Mouse (Mus musculus): Measurements from ENCODE around the gene Abi3bp. TPM values are rescaled to one million over a fixed set of nuclear protein-coding genes. Genes with fewer than 3 reads are reported as not detected.

Abi3bp gene
- polyA plus RNA-seq, 1 experiment from 2014 or later, result 18.6 TPM

DNA sequence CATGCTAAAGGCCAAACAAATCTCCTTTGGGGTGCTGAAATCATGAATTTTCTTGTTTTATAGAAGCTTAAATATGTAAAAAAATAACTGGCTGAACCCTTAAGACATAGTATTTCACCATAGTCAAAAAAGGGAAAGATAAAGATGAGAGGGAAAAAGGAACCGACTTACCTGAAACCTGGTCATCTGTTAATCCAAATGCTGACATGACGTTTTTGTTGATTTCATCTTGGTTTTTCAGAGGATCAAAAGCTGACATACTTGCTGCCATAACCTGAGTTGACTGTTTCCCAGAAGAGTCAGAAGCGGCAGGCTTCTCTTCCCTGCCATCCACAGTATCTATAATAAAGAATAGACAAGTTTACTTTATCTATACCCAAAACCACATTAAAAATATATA is 223.2 kb downstream of the Abi3bp start:
- Histone ChIP-seq H3K27me3 (no peaks in the 10 kb centered on the region), H3K27ac (no peak overlapping the region), H3K4me1 (no peaks in the 10 kb centered on the region), H3K4me2 (no peak overlapping the region), H3K4me3 (no peak overlapping the region), H3K9ac (no peak overlapping the region), H3K9me3 (no peaks in the 10 kb centered on the region), H3K36me3 (peaks cover 44% of the 10 kb centered on the region)
- 88% methylated on average over 3 of the region's 3 CpGs for WGBS
- ATAC-seq (ENCODE audit: borderline replicate concordance, extremely low read depth, low FRiP score, low TSS enrichment), result no peak

DNA sequence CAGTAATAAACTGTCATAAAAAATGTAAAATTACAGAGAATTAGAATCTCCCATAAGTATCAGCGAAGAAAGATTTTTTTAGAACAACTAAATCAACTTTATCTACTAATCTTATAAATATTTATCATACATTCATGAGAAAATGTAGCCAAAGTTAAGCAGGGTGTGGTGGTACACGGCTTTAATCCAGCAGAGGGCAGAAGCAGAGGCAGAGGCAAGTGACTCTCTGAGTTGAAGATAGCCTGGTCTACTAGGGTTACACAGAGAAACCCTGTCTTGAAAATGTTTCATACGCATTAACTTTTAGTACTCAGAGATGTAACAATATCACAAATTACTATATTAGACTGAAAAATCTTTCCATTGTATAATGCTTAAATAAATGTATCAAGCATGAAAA is 228.1 kb downstream of the Abi3bp start:
- Histone ChIP-seq H3K4me1 (no peaks in the 10 kb centered on the region), H3K4me2 (no peak overlapping the region), H3K9ac (no peak overlapping the region), H3K27ac (no peak overlapping the region), H3K4me3 (no peak overlapping the region), H3K27me3 (no peaks in the 10 kb centered on the region), H3K36me3 (peaks cover 52% of the 10 kb centered on the region), H3K9me3 (no peaks in the 10 kb centered on the region)
- WGBS, result 71% methylated on average over 3 of the region's 3 CpGs
- no peak for ATAC-seq (ENCODE audit: borderline replicate concordance, extremely low read depth, low FRiP score, low TSS enrichment)

DNA sequence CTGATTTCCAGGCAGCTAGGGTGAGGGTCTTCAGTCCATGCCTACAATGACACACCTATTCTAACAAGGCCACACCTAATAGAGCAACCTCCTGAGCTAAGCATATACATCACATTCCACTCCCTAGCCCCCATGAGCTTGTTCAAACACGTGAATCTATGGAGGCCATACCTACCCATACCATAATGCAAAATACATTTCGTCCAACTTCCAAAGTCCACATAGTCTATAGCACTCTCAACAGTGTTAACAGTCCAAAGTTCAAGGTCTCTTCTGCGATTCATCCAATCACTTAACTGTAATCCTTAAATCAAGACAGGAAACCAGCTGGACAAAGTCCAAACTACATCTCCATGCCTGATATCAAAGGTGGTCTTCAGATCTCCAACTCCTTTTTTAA is 232.4 kb downstream of the Abi3bp start:
- Histone ChIP-seq H3K9ac (no peak overlapping the region), H3K4me3 (no peak overlapping the region), H3K36me3 (peaks cover 48% of the 10 kb centered on the region), H3K4me1 (no peaks in the 10 kb centered on the region), H3K9me3 (no peaks in the 10 kb centered on the region), H3K27me3 (no peaks in the 10 kb centered on the region), H3K4me2 (no peak overlapping the region), H3K27ac (no peak overlapping the region)
- no peak for ATAC-seq (ENCODE audit: borderline replicate concordance, extremely low read depth, low FRiP score, low TSS enrichment)
- 84% methylated on average over 3 of the region's 3 CpGs for WGBS

DNA sequence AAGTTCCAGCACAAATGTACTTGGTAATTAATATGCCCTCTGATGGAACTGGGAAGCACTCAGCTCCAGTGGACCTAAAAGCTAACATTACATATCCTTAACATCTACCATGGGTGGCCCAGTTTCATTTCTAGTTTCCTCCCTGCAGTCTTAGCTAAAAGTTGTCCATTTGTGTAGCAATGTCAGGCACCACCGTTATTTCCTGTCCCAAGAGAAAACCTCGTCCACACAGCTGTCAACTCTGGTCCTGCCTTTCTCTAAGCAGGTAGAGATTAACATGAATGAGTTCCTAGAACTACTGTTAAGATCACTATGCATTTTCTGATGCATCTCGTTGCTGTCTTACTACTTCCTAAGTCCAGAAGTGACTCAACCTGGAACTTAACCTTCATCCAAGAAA is 237.9 kb downstream of the Abi3bp start:
- peak overlapping the region; percentile 72 for H3K4me3 ChIP-seq
- H3K27ac ChIP-seq, result no peak overlapping the region
- WGBS, result 62% methylated on average over 3 of the region's 3 CpGs
- H3K4me2 ChIP-seq, result peak overlapping the region; percentile 65
- H3K9ac ChIP-seq, result no peak overlapping the region; the same call in 1 of the 2 replicates
- peaks cover 16% of the 10 kb centered on the region for H3K36me3 ChIP-seq
- no peaks in the 10 kb centered on the region for H3K9me3 ChIP-seq
- ATAC-seq (ENCODE audit: borderline replicate concordance, extremely low read depth, low FRiP score, low TSS enrichment), result no peak
- no peaks in the 10 kb centered on the region for H3K27me3 ChIP-seq
- peaks cover 17% of the 10 kb centered on the region for H3K4me1 ChIP-seq

DNA sequence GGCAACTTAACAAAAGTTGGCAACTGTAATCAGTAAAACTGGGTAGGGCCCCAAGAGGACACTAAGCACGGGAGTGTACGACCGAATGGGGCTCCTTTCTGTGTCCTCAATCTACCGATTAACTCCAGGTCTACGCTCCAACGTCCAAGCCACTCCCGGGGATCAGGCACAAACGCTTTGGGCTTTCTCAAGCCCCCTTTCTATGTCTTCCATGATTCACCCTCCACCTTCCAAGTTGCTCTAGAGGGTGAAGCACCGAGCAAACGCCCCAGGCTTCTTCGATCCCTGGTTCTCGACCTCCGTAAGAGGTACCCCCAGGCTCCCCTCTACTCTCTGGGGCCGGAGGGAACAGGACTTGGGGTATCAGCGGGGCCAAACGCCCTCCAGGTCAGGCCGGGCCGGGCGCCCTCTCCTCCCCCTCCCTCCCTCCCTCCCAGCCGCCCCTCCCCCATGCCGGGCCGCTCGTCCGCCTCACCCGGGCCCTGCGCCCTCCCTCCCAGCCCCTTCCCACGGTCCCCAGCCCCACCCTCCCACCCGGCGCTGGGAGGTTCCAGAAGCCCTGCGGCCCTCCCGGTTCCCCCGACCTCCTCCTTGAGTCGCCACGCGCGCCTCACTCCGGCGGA is 239.0 kb downstream of the Abi3bp start:
- Histone ChIP-seq H3K4me1 (peaks cover 17% of the 10 kb centered on the region), H3K27me3 (no peaks in the 10 kb centered on the region), H3K27ac (peak overlapping the region; percentile 98), H3K4me2 (peak overlapping the region; percentile 65), H3K36me3 (peaks cover 5% of the 10 kb centered on the region), H3K9ac (peak overlapping the region; percentile 77), H3K9me3 (no peaks in the 10 kb centered on the region), H3K4me3 (peak overlapping the region; percentile 72)
- ATAC-seq (ENCODE audit: borderline replicate concordance, extremely low read depth, low FRiP score, low TSS enrichment), result peak; percentile 0
- WGBS, result under 1% methylated on average over 27 of the region's 38 CpGs

DNA sequence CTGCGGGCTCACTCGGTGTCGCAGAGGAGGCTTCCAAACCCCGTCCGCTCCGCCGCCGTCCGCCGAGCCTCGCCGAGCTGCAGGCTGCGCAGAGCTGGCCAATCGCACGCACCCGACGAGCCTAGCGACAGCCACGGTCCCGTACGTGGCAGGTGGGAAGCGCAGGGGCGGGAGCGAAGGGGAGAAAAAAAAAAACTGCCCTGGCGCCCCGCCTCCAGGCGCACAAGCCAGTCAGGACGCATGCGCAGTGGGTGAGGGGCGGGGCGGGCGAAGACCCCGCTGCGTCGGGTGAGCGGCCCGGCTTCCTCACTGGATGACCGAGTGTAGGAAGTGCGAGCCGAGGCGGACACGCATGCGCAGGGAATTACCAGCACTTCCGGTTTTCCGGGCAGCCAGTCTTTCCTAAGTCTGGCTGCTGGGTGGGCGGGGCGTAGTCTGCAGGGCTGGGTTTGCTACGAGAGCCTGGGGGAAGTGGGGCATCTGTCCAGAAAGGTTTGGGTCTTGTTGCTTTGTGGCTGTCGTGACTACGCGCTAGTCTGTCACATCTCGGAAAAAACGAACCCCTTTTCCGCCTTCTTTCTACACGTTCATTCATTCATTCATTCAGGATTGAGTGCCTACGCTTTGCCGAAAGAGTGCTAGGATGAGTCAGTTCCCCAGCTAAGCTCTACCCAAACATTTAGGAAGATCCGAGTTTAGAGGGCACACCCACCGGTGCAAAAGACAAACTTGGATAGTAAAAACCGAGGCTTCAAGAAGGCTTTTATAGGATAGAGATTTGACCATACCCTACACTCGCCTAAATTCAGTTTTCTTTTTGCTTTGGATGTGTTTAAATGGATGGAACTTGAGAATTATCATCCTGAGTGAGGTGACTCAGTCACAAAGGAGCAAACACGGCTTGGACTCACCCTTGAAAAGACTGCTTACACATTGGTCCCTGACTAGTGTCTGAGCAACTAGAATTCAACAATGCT is 239.8 kb downstream of the Abi3bp start, which contains the start of gene Tfg:
Gene Tfg, minus strand, starts transcription at position 227 of the 977 bp plus-strand sequence.
- WGBS, result under 1% methylated on average over 57 of the region's 62 CpGs

DNA sequence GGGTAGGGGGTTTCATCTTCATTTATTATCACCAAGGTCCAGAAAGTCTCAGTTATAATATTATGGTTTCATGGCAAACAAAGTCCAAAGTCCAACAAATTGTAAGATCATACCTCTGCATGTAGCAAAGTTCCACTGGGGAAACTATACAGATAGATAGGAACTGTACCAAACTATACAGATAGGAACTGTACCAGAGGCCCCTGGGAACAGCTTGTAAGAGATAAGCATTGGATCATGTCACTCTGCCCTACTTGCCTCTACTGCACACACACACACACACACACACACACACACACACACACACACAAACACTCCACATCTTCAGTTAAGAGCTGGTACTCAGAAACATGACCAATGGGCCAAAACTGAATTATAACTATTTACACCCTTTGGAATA is 241.4 kb downstream of the Abi3bp start:
- Histone ChIP-seq H3K4me2 (no peak overlapping the region), H3K9ac (no peak overlapping the region)

More for the DNA sequence above, 239.8 kb downstream of the Abi3bp start, which contains the start of gene Tfg:
- peak; percentile 96 for ATAC-seq (ENCODE audit: borderline replicate concordance, extremely low read depth, low FRiP score, low TSS enrichment)
- H3K9me3 ChIP-seq, result no peaks in the 10 kb centered on the region
- H3K4me2 ChIP-seq, result peak within 1 kb of the TSS; percentile 65
- no peaks in the 10 kb centered on the region for H3K27me3 ChIP-seq
- peaks cover 17% of the 10 kb centered on the region for H3K4me1 ChIP-seq
- peak within 1 kb of the TSS; percentile 77 for H3K9ac ChIP-seq
- H3K4me3 ChIP-seq, result peak within 1 kb of the TSS; percentile 72
- H3K27ac ChIP-seq, result peak within 1 kb of the TSS; percentile 98
- no peaks in the 10 kb centered on the region for H3K36me3 ChIP-seq

DNA sequence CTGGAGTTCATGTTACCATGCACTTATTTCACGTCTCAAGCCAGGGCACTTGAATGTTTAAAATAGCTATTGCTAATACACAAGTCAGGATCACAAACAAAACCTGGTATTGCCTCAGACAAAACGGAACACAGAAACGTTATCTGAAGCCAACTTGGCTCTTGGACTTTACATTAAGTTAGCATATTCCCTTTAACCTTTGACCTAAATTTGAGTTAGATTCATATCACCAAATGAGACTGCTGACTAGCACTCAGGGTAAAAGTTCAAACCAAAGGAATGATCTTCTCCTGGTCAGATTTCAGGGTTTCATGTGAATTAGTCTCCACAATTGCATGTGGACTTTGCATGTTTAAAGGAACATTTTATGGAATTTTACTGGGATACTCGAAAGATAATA is 244.7 kb downstream of the Abi3bp start:
- Histone ChIP-seq H3K27ac (no peak overlapping the region), H3K4me1 (peaks cover 5% of the 10 kb centered on the region), H3K36me3 (no peaks in the 10 kb centered on the region), H3K4me2 (no peak overlapping the region), H3K9me3 (no peaks in the 10 kb centered on the region), H3K4me3 (no peak overlapping the region), H3K9ac (no peak overlapping the region), H3K27me3 (no peaks in the 10 kb centered on the region)
- ATAC-seq (ENCODE audit: borderline replicate concordance, extremely low read depth, low FRiP score, low TSS enrichment), result no peak
- 39% methylated on average over 4 of the region's 4 CpGs for WGBS

More for the DNA sequence above, 241.4 kb downstream of the Abi3bp start:
- peaks cover 17% of the 10 kb centered on the region for H3K4me1 ChIP-seq
- H3K27me3 ChIP-seq, result no peaks in the 10 kb centered on the region
- no peak overlapping the region for H3K4me3 ChIP-seq
- H3K9me3 ChIP-seq, result no peaks in the 10 kb centered on the region
- no peaks in the 10 kb centered on the region for H3K36me3 ChIP-seq
- ATAC-seq (ENCODE audit: borderline replicate concordance, extremely low read depth, low FRiP score, low TSS enrichment), result no peak
- no peak overlapping the region for H3K27ac ChIP-seq

DNA sequence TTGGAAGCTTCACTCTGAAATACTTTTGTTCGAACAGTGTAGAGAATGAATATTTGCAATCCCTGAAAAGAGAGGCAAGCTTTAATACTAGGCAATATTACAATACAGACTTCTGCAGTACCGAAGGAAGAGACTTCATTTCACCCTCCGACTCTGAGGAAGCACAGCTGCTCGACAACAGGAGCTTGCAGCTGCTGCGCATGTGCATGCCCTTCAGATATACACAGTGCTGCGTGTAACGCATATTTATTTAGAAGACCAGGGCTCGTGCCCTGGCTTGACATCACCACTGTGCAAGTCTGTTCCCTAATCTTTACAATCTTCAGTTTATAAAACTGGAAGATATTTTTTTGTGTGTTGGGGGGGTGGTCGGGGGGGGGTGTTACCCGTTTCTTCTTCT is 247.2 kb downstream of the Abi3bp start:
- no peak overlapping the region for H3K9ac ChIP-seq
- no peak overlapping the region for H3K27ac ChIP-seq
- no peaks in the 10 kb centered on the region for H3K9me3 ChIP-seq
- no peak overlapping the region for H3K4me3 ChIP-seq
- no peaks in the 10 kb centered on the region for H3K27me3 ChIP-seq
- no peaks in the 10 kb centered on the region for H3K36me3 ChIP-seq
- 44% methylated on average over 10 of the region's 10 CpGs for WGBS
- peak overlapping the region; percentile 33 for H3K4me2 ChIP-seq
- peak; percentile 59; the same call in 1 of the 2 replicates for ATAC-seq (ENCODE audit: borderline replicate concordance, extremely low read depth, low FRiP score, low TSS enrichment)
- no peaks in the 10 kb centered on the region for H3K4me1 ChIP-seq

DNA sequence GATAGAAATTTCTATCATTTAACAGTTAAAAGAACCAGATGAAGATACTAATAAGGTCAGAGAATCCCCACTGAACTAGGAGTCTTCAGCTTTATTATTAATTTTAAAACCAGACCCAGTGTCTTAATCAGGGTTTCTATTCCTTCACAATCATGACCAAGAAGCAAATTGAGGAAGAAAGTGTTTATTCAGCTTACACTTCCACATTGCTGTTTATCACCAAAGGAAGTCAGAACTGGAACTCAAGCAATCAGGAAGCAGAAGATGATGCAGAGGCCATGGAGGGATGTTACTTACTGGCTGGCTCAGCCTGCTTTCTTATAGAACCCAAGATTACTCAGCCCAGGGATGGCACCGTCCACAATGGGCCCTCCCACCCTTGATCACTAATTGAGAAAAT is 251.4 kb downstream of the Abi3bp start:
- Histone ChIP-seq H3K4me1 (no peaks in the 10 kb centered on the region), H3K4me3 (no peak overlapping the region), H3K36me3 (no peaks in the 10 kb centered on the region), H3K27me3 (no peaks in the 10 kb centered on the region), H3K4me2 (no peak overlapping the region), H3K9ac (no peak overlapping the region), H3K27ac (no peak overlapping the region), H3K9me3 (no peaks in the 10 kb centered on the region)
- ATAC-seq (ENCODE audit: borderline replicate concordance, extremely low read depth, low FRiP score, low TSS enrichment), result no peak
- 34% methylated on average over 1 of the region's 1 CpGs for WGBS
